ENCODE assay signal across 16 mouse cellular contexts in genomic region chr12:29755872-29756265, GRCm38 (mm10).
A peak's percentile ranks its signal among the peaks of the same experiment; 100 is the strongest.
DNase-seq lines count a peak whose midpoint lies in the region; ATAC-seq and TF ChIP-seq lines count a peak whose summit lies in the region.
"Had no signal": no experiment of that assay in that cellular context is flagged by ENCODE, and none has a peak within 500 bp of the region (broad histone marks: within the 10 kb centered on the region; RNA-seq: fewer than 3 reads in every experiment).

No protein-coding gene starts in this region.

- H3K27ac ChIP-seq in cerebellum, adult 2 months (ENCODE audit: insufficient read depth, low read length) = no peak overlapping the region
- H3K27ac ChIP-seq: embryonic facial prominence, embryonic 12.5 days; hindbrain, embryonic 15.5 days; midbrain, embryonic 10.5 days had no signal

- no peak for ATAC-seq in monocyte, adult 5-6 weeks (replicated peaks; ENCODE audit: insufficient number of reproducible peaks, low FRiP score, low TSS enrichment, poor library complexity, severe bottlenecking)
- ATAC-seq in megakaryocyte-erythroid progenitor cell, adult 5-6 weeks (replicated peaks; ENCODE audit: low FRiP score, low TSS enrichment, poor library complexity, severe bottlenecking) = no peak
- ATAC-seq: Patski had no signal

- 44% methylated on average over 3 of the region's 3 CpGs for WGBS in cerebellum, adult 2 months

- DNase-seq in heart, adult 11 months = peak; percentile 77
- no peak for DNase-seq in heart, adult 9 months (ENCODE audit: low spot score in 2 of 2)
- peak; percentile 64 for DNase-seq in brain, adult 2 months (ENCODE audit: low read depth, low spot score)
- DNase-seq in cerebellum, adult 2 months = peak; percentile 47 to 50
- peak; percentile 16 to 39 for DNase-seq in gastrocnemius, adult 8-10 months (ENCODE audit: low spot score in 2 of 2)
- DNase-seq in liver = no peak
- DNase-seq: adrenal gland, adult 2 months; kidney, adult 2 months; thymus, adult 2 months had no signal

- TF ChIP-seq CTCF in cerebellum, adult 2 months (IDR thresholded peaks at IDR 0.05; ENCODE audit: borderline replicate concordance, insufficient read depth, low read depth, low read length) = no peak

- no peak overlapping the region for H3K4me3 ChIP-seq in cerebellum, adult 2 months (replicated peaks; ENCODE audit: insufficient read depth, low read depth, low read length)
- H3K4me3 ChIP-seq: embryonic facial prominence, embryonic 12.5 days; hindbrain, embryonic 15.5 days; midbrain, embryonic 10.5 days had no signal

- no peak for TF ChIP-seq POLR2A in cerebellum, adult 2 months (IDR thresholded peaks at IDR 0.05; ENCODE audit: borderline replicate concordance, insufficient read depth, low read length)

- H3K4me1 ChIP-seq in cerebellum, adult 2 months (ENCODE audit: control insufficient read depth, insufficient read depth, low read length) = peaks cover 11% of the 10 kb centered on the region
- H3K4me1 ChIP-seq: embryonic facial prominence, embryonic 12.5 days; midbrain, embryonic 10.5 days had no signal

- H3K27me3 ChIP-seq in cerebellum, adult 2 months (ENCODE audit: control insufficient read depth, insufficient read depth, low read length) = no peaks in the 10 kb centered on the region
- H3K27me3 ChIP-seq: CH12.LX; embryonic facial prominence, embryonic 12.5 days; hindbrain, embryonic 15.5 days had no signal

Comparison
In these comparisons a context has a peak if more than half of its experiments do, and no peak if none do; other contexts are left out.
1. DNase-seq: peak in heart, adult 11 months (single experiment), brain, adult 2 months (single experiment), cerebellum, adult 2 months (2 of 2) and gastrocnemius, adult 8-10 months (2 of 2); none in heart, adult 9 months (0 of 2) and liver (single experiment).